Mouse (Mus musculus) MEL (cell line): ENCODE results near the gene Erc2. TPM values are rescaled to one million over a fixed set of nuclear protein-coding genes. Genes with fewer than 3 reads are reported as not detected.

Experiments
- DNase-seq: peaks from one replicate; pipeline ENCODE4 v3.0.0; 2011; ENCODE audit warnings: low read depth, low spot score
- H3K27ac ChIP-seq: 2 replicates; pipeline ENCODE4 v1.5.1; 2012; ENCODE audit warnings: low read depth, mild to moderate bottlenecking, control low read depth, low read length, moderate library complexity; ENCODE audit not compliant: control insufficient read depth
- H3K27me3 ChIP-seq, 2 experiments: fragments of 150-350 bp in 1 of 2; sonication (generic) in 1 of 2; 2 replicates each; pipeline ENCODE4 v1.6.1; 2012; ENCODE audit warnings: low read length in 2 of 2, mild to moderate bottlenecking in 2 of 2, improper control_type of control experiment in 1 of 2, moderate library complexity in 1 of 2; ENCODE audit not compliant: insufficient read depth in 2 of 2, control insufficient read depth in 1 of 2
- H3K36me3 ChIP-seq, 2 experiments: 2 replicates each; pipeline ENCODE4 v1.6.1; 2012 to 2014; ENCODE audit warnings: low read length in 2 of 2, improper control_type of control experiment in 1 of 2, inconsistent platforms in 1 of 2, mild to moderate bottlenecking in 1 of 2; ENCODE audit not compliant: insufficient read depth in 2 of 2, control insufficient read depth in 1 of 2
- H3K4me1 ChIP-seq, 2 experiments: fragments of 150-350 bp in 1 of 2; sonication (generic) in 1 of 2; 2 replicates each; pipeline ENCODE4 v1.6.1; 2012; ENCODE audit warnings: low read length in 2 of 2, improper control_type of control experiment in 1 of 2, mild to moderate bottlenecking in 1 of 2; ENCODE audit not compliant: insufficient read depth in 2 of 2, control insufficient read depth in 1 of 2
- H3K4me3 ChIP-seq, 2 experiments: fragments of 150-350 bp in 1 of 2; sonication (generic) in 1 of 2; 2 replicates each; pipeline ENCODE4 v1.5.1; 2012; ENCODE audit warnings: low read depth in 2 of 2, low read length in 2 of 2, mild to moderate bottlenecking in 2 of 2, moderate library complexity in 2 of 2, control low read depth in 1 of 2, improper control_type of control experiment in 1 of 2; ENCODE audit not compliant: control insufficient read depth in 1 of 2, insufficient read depth in 1 of 2
- H3K79me2 ChIP-seq: 2 replicates; pipeline ENCODE4 v1.6.1; 2012; ENCODE audit warnings: mild to moderate bottlenecking, low read length, moderate library complexity; ENCODE audit not compliant: control insufficient read depth, poor library complexity, insufficient read depth
- H3K9ac ChIP-seq: 2 replicates; pipeline ENCODE4 v1.6.1; 2012; ENCODE audit warnings: low read depth, mild to moderate bottlenecking, control low read depth, low read length, moderate library complexity; ENCODE audit not compliant: control insufficient read depth, poor library complexity, severe bottlenecking
- H3K9me3 ChIP-seq: fragments of 150-350 bp; sonication (generic); replicated peaks from 2 replicates; pipeline ENCODE4 v1.6.1; 2012; ENCODE audit warnings: mild to moderate bottlenecking, low read length, improper control_type of control experiment, moderate library complexity; ENCODE audit not compliant: insufficient read depth
- CHD1 ChIP-seq: IDR thresholded peaks from 2 replicates; pipeline ENCODE4 v1.6.1; 2012; ENCODE audit warnings: low read depth, mild to moderate bottlenecking, inconsistent platforms, low read length, improper control_type of control experiment
- EP300 ChIP-seq, 2 experiments: IDR thresholded peaks; 2 replicates each; pipeline ENCODE4 v1.6.1; 2011; ENCODE audit warnings: improper control_type of control experiment in 2 of 2, low read length in 2 of 2, low read depth in 1 of 2, mild to moderate bottlenecking in 1 of 2
- GABPA ChIP-seq: IDR thresholded peaks from 2 replicates; pipeline ENCODE4 v1.6.1; 2012; ENCODE audit warnings: low read depth, mild to moderate bottlenecking, inconsistent platforms, low read length, improper control_type of control experiment, moderate library complexity
- GATA1 ChIP-seq: IDR thresholded peaks from 2 replicates; pipeline ENCODE4 v1.6.1; 2011; ENCODE audit warnings: low read depth, low read length, improper control_type of control experiment
- KAT2A ChIP-seq: conservative IDR thresholded peaks from 2 replicates; pipeline ENCODE4 v1.6.1; 2012; ENCODE audit warnings: low read depth, low read length, improper control_type of control experiment, inconsistent platforms
- MAFK ChIP-seq: IDR thresholded peaks from 2 replicates; pipeline ENCODE4 v1.6.1; 2011; ENCODE audit warnings: low read depth, mild to moderate bottlenecking, low read length, improper control_type of control experiment, borderline replicate concordance
- MAX ChIP-seq: IDR thresholded peaks from 2 replicates; pipeline ENCODE4 v1.6.1; 2011; ENCODE audit warnings: low read length, improper control_type of control experiment
- MXI1 ChIP-seq: IDR thresholded peaks from 2 replicates; pipeline ENCODE4 v1.6.1; 2011; ENCODE audit warnings: mild to moderate bottlenecking, low read depth, low read length, improper control_type of control experiment
- MYB ChIP-seq: IDR thresholded peaks from 2 replicates; pipeline ENCODE4 v1.6.1; 2011; ENCODE audit warnings: mild to moderate bottlenecking, low read depth, low read length, improper control_type of control experiment
- MYC ChIP-seq: IDR thresholded peaks from 2 replicates; pipeline ENCODE4 v1.6.1; 2011; ENCODE audit warnings: low read depth, mild to moderate bottlenecking, low read length, improper control_type of control experiment, moderate library complexity
- NRF1 ChIP-seq: IDR thresholded peaks from 2 replicates; pipeline ENCODE4 v1.6.1; 2014; ENCODE audit warnings: low read depth, mild to moderate bottlenecking, inconsistent platforms, low read length, improper control_type of control experiment, moderate library complexity; ENCODE audit not compliant: poor library complexity, insufficient read depth, severe bottlenecking
- POLR2AphosphoS2 ChIP-seq: IDR thresholded peaks from 2 replicates; pipeline ENCODE4 v1.6.1; 2011; ENCODE audit warnings: low read length, improper control_type of control experiment
- POLR2AphosphoS5 ChIP-seq: IDR thresholded peaks from 2 replicates; pipeline ENCODE4 v1.6.1; 2012; ENCODE audit warnings: low read depth, borderline replicate concordance, mild to moderate bottlenecking, inconsistent platforms, low read length, moderate library complexity, mixed read lengths
- RAD21 ChIP-seq: IDR thresholded peaks from 2 replicates; pipeline ENCODE4 v1.6.1; 2011; ENCODE audit warnings: mild to moderate bottlenecking, low read depth, low read length, improper control_type of control experiment
- TAL1 ChIP-seq: IDR thresholded peaks from 2 replicates; pipeline ENCODE4 v1.6.1; 2012; ENCODE audit warnings: mild to moderate bottlenecking, inconsistent platforms, low read length, moderate library complexity, mixed read lengths
- TCF12 ChIP-seq: IDR thresholded peaks from 2 replicates; pipeline ENCODE4 v1.6.1; 2014; ENCODE audit warnings: low read depth, mild to moderate bottlenecking, inconsistent platforms, low read length, improper control_type of control experiment, moderate library complexity
- USF2 ChIP-seq, 2 experiments: IDR thresholded peaks; 2 replicates each; pipeline ENCODE4 v1.6.1; 2011 to 2012; ENCODE audit warnings: improper control_type of control experiment in 2 of 2, low read length in 2 of 2, borderline replicate concordance in 1 of 2, inconsistent platforms in 1 of 2, low read depth in 1 of 2, mild to moderate bottlenecking in 1 of 2; ENCODE audit not compliant: insufficient read depth in 1 of 2
- ZNF384 ChIP-seq: IDR thresholded peaks from 2 replicates; pipeline ENCODE4 v1.6.1; 2012; ENCODE audit warnings: low read depth, mild to moderate bottlenecking, inconsistent platforms, low read length, improper control_type of control experiment
- polyA plus RNA-seq, 2 experiments: library from polyadenylated mRNA; stranded (reverse) in 1 of 2; unstranded in 1 of 2; fragments of >175 nt in 1 of 2; fragments of >200 nt in 1 of 2; gene quantifications; 2 replicates each; pipeline versions ENCODE4 v1.2.1 to v1.2.4; 2012; ENCODE audit warnings: low replicate concordance in 2 of 2, low read depth in 1 of 2; ENCODE audit not compliant: insufficient read length in 2 of 2, insufficient read depth in 1 of 2, missing spikeins in 1 of 2
- total RNA-seq: library from RNA; depleted of rRNA; stranded (reverse); fragments of 300-350 nt; gene quantifications from 2 replicates; pipeline ENCODE4 v1.2.3, GENCODE M21; 2012

Erc2 gene
- total and polyA plus RNA-seq, 3 experiments = not detected

DNA sequence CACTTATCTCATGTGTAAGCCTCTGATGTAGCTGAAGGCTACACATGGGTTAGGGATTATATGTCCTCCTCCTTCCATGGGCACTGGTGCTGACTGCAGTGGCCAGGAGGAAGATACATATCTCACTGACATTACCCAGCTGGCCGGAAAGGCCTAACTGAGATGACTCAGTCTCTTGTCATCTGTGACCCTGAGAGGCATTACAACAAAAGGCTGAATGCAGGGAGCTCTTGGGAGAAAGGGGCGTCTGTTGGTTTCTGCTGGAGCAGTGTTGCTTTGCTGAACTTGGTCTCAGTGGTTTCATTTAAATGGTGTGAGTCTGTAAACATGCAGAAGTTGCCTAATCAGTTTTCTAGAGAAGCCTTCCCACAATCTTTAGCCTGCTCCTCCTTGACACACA, 334.6 kb downstream of the Erc2 start:
- Histone ChIP-seq H3K9ac (no peak overlapping the region), H3K36me3 (no peaks in the 10 kb centered on the region), H3K79me2 (no peaks in the 10 kb centered on the region), H3K4me1 (no peaks in the 10 kb centered on the region), H3K27ac (no peak overlapping the region), H3K27me3 (no peaks in the 10 kb centered on the region), H3K9me3 (no peaks in the 10 kb centered on the region), H3K4me3 (no peak overlapping the region)
- no peak for DNase-seq
- no peak for TF ChIP-seq POLR2AphosphoS5
- TF ChIP-seq RAD21 = no peak
- TF ChIP-seq POLR2AphosphoS2 = no peak
- no peak for TF ChIP-seq EP300 (IDR thresholded peaks at IDR 0.05; ENCODE audit: low read depth in 1 of 2, low read length in 2 of 2)
- TF ChIP-seq ZNF384 = no peak
- no peak for TF ChIP-seq MXI1
- no peak for TF ChIP-seq TCF12
- no peak for TF ChIP-seq MAFK
- no peak for TF ChIP-seq GABPA
- no peak for TF ChIP-seq USF2 (IDR thresholded peaks at IDR 0.05; ENCODE audit: borderline replicate concordance in 1 of 2, insufficient read depth in 1 of 2, low read depth in 1 of 2, low read length in 2 of 2)
- TF ChIP-seq KAT2A = no peak
- TF ChIP-seq NRF1 = no peak
- TF ChIP-seq MAX = no peak
- no peak for TF ChIP-seq MYB
- TF ChIP-seq TAL1 = no peak
- no peak for TF ChIP-seq CHD1
- no peak for TF ChIP-seq MYC
- TF ChIP-seq GATA1 = no peak

DNA sequence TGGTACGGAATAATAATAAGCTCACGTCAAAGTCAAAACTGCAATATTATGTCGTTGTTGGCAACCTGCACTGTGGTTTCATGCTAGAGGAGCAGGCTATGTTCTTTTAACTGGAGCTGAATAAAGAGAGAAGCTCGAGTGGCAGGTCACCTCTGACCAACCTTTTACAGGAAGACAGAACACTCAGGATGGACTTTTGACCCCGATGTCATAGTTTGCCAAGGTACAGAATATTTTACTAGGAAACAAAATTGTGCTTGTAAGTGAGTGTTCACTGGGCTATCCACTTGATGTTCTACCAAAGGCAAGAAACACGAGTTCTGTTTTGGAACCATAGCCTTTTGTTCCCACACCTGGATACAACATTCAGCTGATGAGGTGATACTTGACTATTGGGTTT, 351.5 kb downstream of the Erc2 start:
- Histone ChIP-seq H3K9ac (no peak overlapping the region), H3K27ac (no peak overlapping the region), H3K36me3 (no peaks in the 10 kb centered on the region), H3K4me1 (no peaks in the 10 kb centered on the region), H3K9me3 (no peaks in the 10 kb centered on the region), H3K4me3 (no peak overlapping the region), H3K79me2 (no peaks in the 10 kb centered on the region), H3K27me3 (0 out of 4 replicates have a peak, but pooled peaks cover 0 to 1% of the 10 kb centered on the region in 2 experiments)
- TF ChIP-seq TCF12 (no peak), MYB (no peak)
- no peak for DNase-seq
